Mouse (Mus musculus) heart, adult 2 months (tissue): ENCODE measurements around the gene Gucd1. TPM values are rescaled to one million over a fixed set of nuclear protein-coding genes. Genes with fewer than 3 reads are reported as not detected.

Experiments
- DNase-seq, 2 experiments: peaks; one replicate each; pipeline ENCODE4 v3.0.0; 2021
- H3K27ac ChIP-seq: fragments of 200-600 bp; 2 replicates; pipeline ENCODE4 v1.8.1; 2022
- H3K27me3 ChIP-seq: fragments of 200-500 bp; 2 replicates; pipeline ENCODE4 v1.6.1; 2012; ENCODE audit warnings: mild to moderate bottlenecking, low read length, inconsistent platforms, mixed read lengths; ENCODE audit not compliant: control insufficient read depth, insufficient read depth
- H3K36me3 ChIP-seq: fragments of 200-500 bp; 2 replicates; pipeline ENCODE4 v1.6.1; 2012; ENCODE audit warnings: low read length, inconsistent platforms; ENCODE audit not compliant: control insufficient read depth, insufficient read depth
- H3K4me1 ChIP-seq: fragments of 200-500 bp; 2 replicates; pipeline ENCODE4 v1.6.1; 2011; ENCODE audit warnings: low read length; ENCODE audit not compliant: control insufficient read depth, insufficient read depth
- H3K4me3 ChIP-seq: fragments of 200-600 bp; 2 replicates; pipeline ENCODE4 v1.8.1; 2022
- H3K79me2 ChIP-seq: fragments of 200-500 bp; replicated peaks from 2 replicates; pipeline ENCODE4 v1.6.1; 2012; ENCODE audit warnings: mild to moderate bottlenecking, inconsistent platforms, low read length, moderate library complexity, mixed read lengths; ENCODE audit not compliant: control insufficient read depth, insufficient read depth
- H3K9ac ChIP-seq: fragments of 200-500 bp; 2 replicates; pipeline ENCODE4 v1.6.1; 2012; ENCODE audit warnings: low read depth, mild to moderate bottlenecking, control low read depth, inconsistent platforms, low read length, mixed read lengths
- CTCF ChIP-seq: fragments of 200-600 bp; IDR thresholded peaks from 2 replicates; pipeline ENCODE4 v1.8.1; 2022; ENCODE audit warnings: antibody characterized with exemption, mild to moderate bottlenecking, moderate library complexity
- EP300 ChIP-seq: fragments of 200-500 bp; IDR thresholded peaks from 2 replicates; pipeline ENCODE4 v1.6.1; 2011; ENCODE audit warnings: low read depth, low read length, control low read depth; ENCODE audit not compliant: insufficient read depth
- POLR2A ChIP-seq: fragments of 200-500 bp; IDR thresholded peaks from 2 replicates; pipeline ENCODE4 v1.6.1; 2011; ENCODE audit warnings: mild to moderate bottlenecking, low read depth, low read length, control low read depth; ENCODE audit not compliant: insufficient read depth
- WGBS: fragments of 180-500 bp; shearing (Covaris S2); methylation state at CpG from one replicate; pipeline ENCODE4 v1.1.7; 2018; 5-methylcytosine and 5-hydroxymethylcytosine counted together
- intact Hi-C: fragments of 180-260 bp; cut with DNase I; formaldehyde crosslinking; loops from one replicate; pipeline ENCODE4 v1.15.1; 2025
- polyA plus RNA-seq: library from polyadenylated mRNA; depleted of rRNA; stranded (reverse); fragments of >200 nt; gene quantifications from 2 replicates; pipeline ENCODE4 v1.2.3, GENCODE M21; 2012
- total RNA-seq, 2 experiments: library from RNA; stranded (reverse); gene quantifications; 2 replicates each; pipeline ENCODE4 v1.2.3; 2021

Gene Gucd1
- total and polyA plus RNA-seq, 3 experiments, result 33.2 to 44.7 (median 37.7) TPM

DNA sequence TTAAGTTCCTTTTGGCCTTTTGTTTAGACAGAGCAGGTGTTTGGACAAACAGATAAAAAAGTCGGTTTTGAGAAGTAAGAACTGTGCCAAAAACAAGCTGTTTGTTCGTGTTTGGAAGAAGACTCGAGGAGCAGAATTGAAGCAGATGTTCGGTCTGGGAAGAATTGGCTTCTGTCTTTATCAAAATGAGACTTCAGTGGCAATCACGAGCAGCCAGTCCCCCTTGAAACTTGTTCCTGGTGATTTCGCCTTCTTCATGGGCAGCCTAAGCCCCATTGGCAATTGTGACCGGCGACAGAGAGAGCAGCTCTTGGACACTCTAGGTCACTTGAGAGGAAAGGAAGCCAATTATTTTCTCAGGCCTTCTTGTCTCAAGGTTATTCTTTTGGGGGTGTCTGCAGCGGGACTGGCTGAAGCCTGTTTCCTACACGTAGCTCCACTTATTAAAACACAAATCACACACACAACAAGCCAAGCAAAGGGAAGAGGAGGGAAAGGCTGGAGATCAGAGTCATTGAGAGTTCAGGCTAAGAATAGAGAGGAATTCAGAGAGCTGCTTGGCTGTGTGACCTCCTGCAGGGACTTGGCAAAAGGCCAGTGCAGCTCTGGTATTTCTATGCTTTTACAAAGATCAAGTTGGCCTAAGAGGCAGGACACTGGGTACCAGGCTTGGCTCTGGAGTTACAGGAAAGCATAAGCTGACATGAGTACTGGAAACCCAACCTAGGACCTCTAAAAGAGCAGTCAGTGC is 66.6 kb downstream of the Gucd1 start:
- WGBS, result 6% methylated on average over 10 of the region's 10 CpGs
- H3K4me1 ChIP-seq, result peaks cover 16% of the 10 kb centered on the region
- H3K9ac ChIP-seq, result no peak overlapping the region; the same call in 1 of the 2 replicates

DNA sequence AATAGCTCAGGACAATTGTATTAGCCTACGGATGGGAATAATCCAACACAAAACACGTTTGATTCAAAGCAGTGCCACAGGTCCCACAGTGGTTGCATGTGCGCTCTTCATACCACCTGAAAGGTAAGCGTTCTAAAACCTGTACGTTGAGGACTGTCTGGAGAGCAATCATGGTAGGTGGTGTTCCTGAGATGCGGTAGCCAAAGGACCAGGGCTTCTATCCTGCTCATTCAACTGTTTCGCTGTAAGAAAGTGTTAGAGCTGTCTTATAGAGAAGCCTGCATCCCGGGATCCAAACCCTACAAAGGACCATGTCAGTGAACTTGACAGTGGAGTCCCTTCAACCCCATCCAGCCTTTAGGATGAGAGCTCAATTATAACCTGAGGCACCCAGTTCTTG is 67.4 kb downstream of the Gucd1 start:
- no peak for TF ChIP-seq POLR2A
- TF ChIP-seq CTCF, result no peak
- TF ChIP-seq EP300, result no peak
- Histone ChIP-seq H3K36me3 (peaks cover 4% of the 10 kb centered on the region; the same call in 1 of the 2 replicates), H3K4me3 (no peak overlapping the region), H3K9ac (no peak overlapping the region), H3K79me2 (no peaks in the 10 kb centered on the region), H3K27me3 (no peaks in the 10 kb centered on the region), H3K4me1 (peaks cover 12% of the 10 kb centered on the region), H3K27ac (peak overlapping the region; percentile 65)
- WGBS, result 92% methylated on average over 8 of the region's 8 CpGs
- DNase-seq, result no peak
- intact Hi-C loops, result no loop called here

More for the DNA sequence above, 66.6 kb downstream of the Gucd1 start:
- H3K27me3 ChIP-seq, result no peaks in the 10 kb centered on the region
- DNase-seq, result peak in 1 of 2 experiments; percentile 69
- H3K36me3 ChIP-seq, result peaks cover 4% of the 10 kb centered on the region; the same call in 1 of the 2 replicates
- H3K79me2 ChIP-seq, result no peaks in the 10 kb centered on the region
- TF ChIP-seq POLR2A (no peak), EP300 (no peak), CTCF (no peak)
- no peak overlapping the region for H3K4me3 ChIP-seq
- intact Hi-C loops, result no loop called here
- peak overlapping the region; percentile 65 for H3K27ac ChIP-seq

DNA sequence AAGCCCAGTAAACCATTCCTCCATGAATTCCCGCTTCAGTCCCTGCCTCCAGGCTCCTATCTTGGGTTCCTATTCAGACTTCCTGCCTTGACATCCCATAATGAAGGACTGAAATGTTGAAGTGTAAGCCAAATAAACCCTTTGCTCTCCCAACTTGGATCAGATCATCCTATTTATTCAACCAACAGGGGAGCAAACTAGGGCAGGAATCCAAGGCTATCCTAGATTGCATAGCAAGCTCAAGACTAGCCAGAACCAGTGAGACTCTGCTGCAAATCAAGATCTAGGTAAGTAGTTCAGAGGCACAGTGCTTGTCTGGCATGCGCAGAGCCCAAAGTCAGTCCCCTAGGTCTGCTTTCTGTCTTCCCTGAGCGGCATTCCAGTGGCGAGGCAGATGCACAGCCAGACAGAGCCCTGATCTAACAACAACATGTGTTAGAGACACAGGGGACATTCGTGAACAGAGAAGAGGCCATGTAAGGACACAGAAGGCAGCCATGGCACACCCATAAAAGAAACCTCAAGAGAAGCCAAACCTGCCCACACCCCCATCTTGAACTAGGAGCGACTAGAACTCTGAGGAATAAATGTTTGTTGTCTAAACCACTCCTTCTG is 68.9 kb downstream of the Gucd1 start:
- intact Hi-C loops, result no loop called here
- WGBS, result 47% methylated on average over 6 of the region's 6 CpGs
- DNase-seq, result no peak
- peak overlapping the region; percentile 9; the same call in 1 of the 2 replicates for H3K27ac ChIP-seq
- H3K79me2 ChIP-seq, result no peaks in the 10 kb centered on the region
- TF ChIP-seq EP300 (no peak), POLR2A (no peak), CTCF (no peak)
- H3K9ac ChIP-seq, result no peak overlapping the region
- peaks cover 11% of the 10 kb centered on the region for H3K4me1 ChIP-seq
- no peaks in the 10 kb centered on the region for H3K27me3 ChIP-seq
- H3K4me3 ChIP-seq, result no peak overlapping the region
- peaks cover 4% of the 10 kb centered on the region; the same call in 1 of the 2 replicates for H3K36me3 ChIP-seq

DNA sequence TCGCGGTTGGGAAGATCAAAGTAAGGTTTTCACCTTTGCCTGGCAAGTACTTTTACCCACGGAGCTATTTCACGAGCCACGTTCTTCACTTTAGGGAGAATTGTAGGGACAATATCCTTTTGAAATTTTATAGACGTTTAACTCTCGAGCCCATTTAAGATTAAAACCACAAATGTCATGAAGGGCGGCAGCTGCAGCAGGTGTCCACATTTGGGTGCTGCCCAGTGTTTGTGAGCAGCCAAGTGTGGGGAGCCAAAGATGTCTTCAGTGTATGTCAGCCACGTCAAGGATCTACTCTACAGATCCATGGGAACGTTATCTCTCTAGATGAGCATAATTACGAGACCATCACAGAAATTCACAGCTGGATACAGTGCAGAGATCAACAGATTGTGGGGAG is 70.3 kb downstream of the Gucd1 start:
- no peaks in the 10 kb centered on the region for H3K79me2 ChIP-seq
- H3K4me3 ChIP-seq, result no peak overlapping the region
- TF ChIP-seq EP300, result no peak
- TF ChIP-seq CTCF, result no peak
- TF ChIP-seq POLR2A, result no peak
- no peaks in the 10 kb centered on the region for H3K27me3 ChIP-seq
- 88% methylated on average over 11 of the region's 11 CpGs for WGBS
- DNase-seq, result no peak
- no peak overlapping the region for H3K27ac ChIP-seq
- peaks cover 4% of the 10 kb centered on the region; the same call in 1 of the 2 replicates for H3K36me3 ChIP-seq
- H3K4me1 ChIP-seq, result peaks cover 11% of the 10 kb centered on the region
- no peak overlapping the region for H3K9ac ChIP-seq
- intact Hi-C loops, result no loop called here

DNA sequence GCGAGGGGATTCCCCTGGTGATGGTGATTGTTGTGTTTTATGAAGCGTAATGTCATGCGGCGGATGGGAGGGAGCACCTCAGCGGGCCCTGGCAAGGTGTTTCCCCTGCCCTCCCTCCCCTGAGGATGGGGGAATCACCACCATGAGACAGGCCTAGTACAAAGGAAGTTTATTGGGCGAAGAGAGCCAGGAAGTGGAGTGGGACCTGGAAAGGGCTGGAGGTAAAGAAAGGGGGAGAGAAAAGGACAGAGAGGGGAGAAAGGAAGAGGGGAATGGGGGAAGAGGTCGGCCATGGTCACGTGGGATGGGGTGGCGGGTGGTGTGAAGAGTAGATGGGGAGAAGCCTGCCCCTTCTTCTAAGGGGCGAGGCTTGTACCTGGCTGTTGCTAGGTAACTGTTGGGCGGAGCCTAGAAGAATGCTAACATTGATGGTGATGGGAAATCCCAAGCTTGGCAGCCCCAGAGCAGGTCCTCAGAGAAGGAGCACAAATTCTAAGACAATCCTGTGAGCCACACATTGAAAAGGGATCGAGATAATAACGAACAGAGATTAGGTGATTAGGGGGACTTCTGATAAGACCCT is 71.2 kb downstream of the Gucd1 start:
- peak in 1 of 2 experiments; percentile 48 for DNase-seq

More for the DNA sequence above, 71.2 kb downstream of the Gucd1 start:
- intact Hi-C loops, result no loop called here
- TF ChIP-seq POLR2A (no peak), EP300 (0 out of 2 replicates have a peak, but pooled peaks have one; percentile 20)
- Histone ChIP-seq H3K79me2 (no peaks in the 10 kb centered on the region), H3K9ac (no peak overlapping the region), H3K4me1 (peaks cover 7% of the 10 kb centered on the region), H3K36me3 (peaks cover 4% of the 10 kb centered on the region; the same call in 1 of the 2 replicates), H3K27ac (no peak overlapping the region), H3K4me3 (no peak overlapping the region), H3K27me3 (no peaks in the 10 kb centered on the region)
- WGBS, result 46% methylated on average over 13 of the region's 13 CpGs
